Mouse (Mus musculus): ENCODE measurements at regions not wholly inside any gene's neighbourhood (a gene's known extent, or its start where the extent isn't known, plus 50 kb on each side); places are given as distances from the start of the nearest gene placed in this dataset.

DNA sequence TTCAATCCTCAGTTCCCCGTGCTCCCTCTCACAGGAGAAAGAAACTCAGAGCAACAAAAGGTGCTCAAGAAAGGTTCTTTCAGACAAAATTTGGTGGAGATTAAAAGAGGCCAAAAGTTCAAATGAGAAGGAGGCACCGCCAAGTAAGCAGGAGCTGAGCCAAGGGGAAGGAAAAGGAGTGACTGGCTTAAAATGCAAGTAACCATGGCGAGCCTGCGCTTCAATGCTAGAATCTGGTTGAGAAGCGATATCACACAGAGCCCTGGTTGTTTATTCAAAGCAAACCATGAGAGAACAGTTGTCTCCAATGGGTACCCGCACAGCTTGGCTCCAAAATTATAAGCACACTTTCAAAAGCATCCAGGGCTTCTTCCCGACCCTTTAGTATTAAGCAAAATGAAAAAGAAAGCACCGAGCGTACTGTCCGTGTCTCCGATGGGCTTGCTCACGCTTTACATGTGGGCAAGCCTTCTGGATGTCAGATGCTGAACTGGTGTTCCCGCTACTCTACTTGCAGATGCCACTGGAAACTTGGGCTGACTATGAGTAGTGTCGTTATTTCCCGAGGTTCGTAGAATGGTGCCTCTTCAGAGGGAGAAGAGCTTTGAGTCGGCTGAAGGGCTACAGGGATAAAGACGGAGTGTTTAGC lies 552.9 kb upstream of the Id4 start:
- Histone ChIP-seq H3K4me3 (ENCODE audit: insufficient read depth, low read length) (no peak overlapping the region), H3K27ac (ENCODE audit: insufficient read depth, low read length) (no peak overlapping the region), H3K4me1 (ENCODE audit: control insufficient read depth, insufficient read depth, low read length) (no peaks in the 10 kb centered on the region)
- TF ChIP-seq CTCF (IDR thresholded peaks at IDR 0.05; ENCODE audit: borderline replicate concordance, insufficient read depth, low read length): no peak

DNA sequence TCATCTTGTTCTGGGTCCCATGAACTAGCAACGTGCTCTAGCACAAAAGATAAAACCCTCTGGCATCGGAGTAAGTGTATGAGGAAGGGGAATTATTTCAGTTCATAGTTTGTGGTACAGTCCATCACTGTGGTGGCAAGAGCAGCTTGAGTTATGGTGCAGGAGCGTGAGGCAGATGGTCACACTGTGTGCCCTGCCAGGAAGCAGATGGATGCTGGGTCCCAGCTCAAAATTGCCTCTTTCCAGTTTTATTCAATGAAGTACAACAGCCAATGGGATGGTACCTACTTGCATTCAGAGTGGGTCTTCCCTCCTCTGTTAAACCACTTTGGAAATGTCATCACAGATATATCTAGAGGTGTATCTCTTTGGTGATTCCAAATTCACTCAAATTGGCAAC lies 551.7 kb upstream of the Id4 start:
- Histone ChIP-seq H3K4me3 (ENCODE audit: insufficient read depth, low read length) (no peak overlapping the region), H3K27ac (ENCODE audit: insufficient read depth, low read length) (no peak overlapping the region), H3K4me1 (ENCODE audit: control insufficient read depth, insufficient read depth, low read length) (no peaks in the 10 kb centered on the region)
- TF ChIP-seq POLR2A (IDR thresholded peaks at IDR 0.05; ENCODE audit: low read depth, low read length): no peak
- TF ChIP-seq CTCF (IDR thresholded peaks at IDR 0.05; ENCODE audit: borderline replicate concordance, insufficient read depth, low read length): no peak

GRCm38 (mm10) chr13:47712507-47712906 lies 548.5 kb upstream of the Id4 start:
- TF ChIP-seq CTCF (IDR thresholded peaks at IDR 0.05; ENCODE audit: borderline replicate concordance, insufficient read depth, low read length): no peak
- TF ChIP-seq POLR2A (IDR thresholded peaks at IDR 0.05; ENCODE audit: low read depth, low read length): no peak
- no peaks in the 10 kb centered on the region for H3K4me1 ChIP-seq (ENCODE audit: control insufficient read depth, insufficient read depth, low read length)
- H3K4me3 ChIP-seq (ENCODE audit: insufficient read depth, low read length): no peak overlapping the region
- H3K27ac ChIP-seq (ENCODE audit: insufficient read depth, low read length): no peak overlapping the region

DNA sequence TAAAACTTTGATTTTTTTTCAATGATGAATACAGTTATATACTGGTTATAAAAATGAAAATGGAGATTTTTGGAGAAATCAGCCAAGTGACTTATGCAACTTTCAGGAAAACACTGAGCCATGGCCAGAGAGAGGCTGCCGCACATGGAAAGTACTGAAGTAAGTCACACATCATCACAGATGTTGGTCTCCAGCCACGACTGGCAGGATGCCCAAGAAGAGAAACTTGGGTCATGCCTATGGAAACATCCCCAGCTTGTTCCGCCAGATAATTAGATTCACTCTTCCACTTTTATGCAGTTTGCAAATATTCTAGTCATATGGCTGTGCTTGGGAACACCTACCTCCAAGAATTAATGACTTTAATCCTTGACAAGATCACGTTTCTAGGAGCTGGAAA lies 544.8 kb upstream of the Id4 start:
- TF ChIP-seq CTCF (IDR thresholded peaks at IDR 0.05; ENCODE audit: borderline replicate concordance, insufficient read depth, low read length) (no peak), POLR2A (IDR thresholded peaks at IDR 0.05; ENCODE audit: low read depth, low read length) (no peak)
- H3K4me1 ChIP-seq (ENCODE audit: control insufficient read depth, insufficient read depth, low read length): no peaks in the 10 kb centered on the region
- no peak overlapping the region for H3K27ac ChIP-seq (ENCODE audit: insufficient read depth, low read length)
- H3K4me3 ChIP-seq (ENCODE audit: insufficient read depth, low read length): no peak overlapping the region

DNA sequence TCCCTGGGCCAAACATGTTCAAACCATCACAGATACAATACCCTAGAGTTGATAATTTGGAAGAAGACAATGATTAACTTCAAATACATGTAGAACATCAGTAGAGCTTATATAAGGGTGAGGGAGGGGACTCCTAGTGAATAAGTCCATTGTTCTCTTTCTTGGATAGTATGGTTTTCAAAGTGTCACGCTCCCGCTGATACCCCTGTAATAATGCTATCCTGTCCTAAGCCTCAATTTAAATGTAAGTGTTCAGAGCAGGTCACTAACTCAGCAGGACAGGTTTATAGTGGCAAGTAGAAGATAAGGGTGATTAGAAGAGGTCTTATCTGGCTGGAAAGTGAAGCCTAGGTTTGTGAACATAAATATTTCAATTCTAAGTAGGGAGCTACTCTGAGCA lies 540.4 kb upstream of the Id4 start:
- no peak overlapping the region for H3K4me3 ChIP-seq (ENCODE audit: insufficient read depth, low read length)
- H3K4me1 ChIP-seq (ENCODE audit: control insufficient read depth, insufficient read depth, low read length): 0 out of 2 replicates have a peak, but pooled peaks cover 2% of the 10 kb centered on the region
- H3K27ac ChIP-seq (ENCODE audit: insufficient read depth, low read length): no peak overlapping the region
- TF ChIP-seq CTCF (IDR thresholded peaks at IDR 0.05; ENCODE audit: borderline replicate concordance, insufficient read depth, low read length): no peak
- TF ChIP-seq POLR2A (IDR thresholded peaks at IDR 0.05; ENCODE audit: low read depth, low read length): no peak

GRCm38 (mm10) chr13:47734415-47734814 lies 526.6 kb upstream of the Id4 start:
- H3K4me1 ChIP-seq (ENCODE audit: control insufficient read depth, insufficient read depth, low read length): peaks cover 5% of the 10 kb centered on the region; the same call in 1 of the 2 replicates

DNA sequence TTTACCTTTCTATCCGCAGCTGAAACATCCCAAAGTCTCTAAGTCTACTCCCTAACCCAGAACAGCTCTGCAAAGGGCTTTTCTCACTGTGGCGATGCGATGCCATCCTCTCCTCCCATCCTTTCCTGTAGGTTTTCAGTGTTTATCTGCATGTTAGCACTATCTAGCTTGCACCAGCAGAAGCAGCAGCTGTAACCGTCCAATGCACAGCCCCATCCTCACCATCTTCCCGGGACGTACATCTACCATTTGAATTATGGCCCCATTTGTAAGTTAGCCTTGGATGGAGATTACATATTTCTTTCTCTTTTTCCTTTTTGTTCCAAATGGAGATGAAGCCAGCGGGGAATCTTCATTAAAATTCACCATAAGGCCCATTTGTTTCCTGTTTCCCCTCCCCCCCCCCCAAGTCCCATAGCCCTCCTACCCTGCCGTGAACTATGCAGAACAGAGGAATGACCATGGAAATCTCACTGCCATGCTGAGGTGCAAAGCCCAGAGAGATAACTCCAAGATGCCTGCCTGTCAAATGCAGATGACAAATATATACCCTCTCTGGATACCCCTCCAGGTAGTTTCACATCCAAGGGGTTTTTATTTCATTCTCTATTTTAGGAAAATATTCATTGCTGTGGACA lies 525.5 kb upstream of the Id4 start:
- TF ChIP-seq CTCF (IDR thresholded peaks at IDR 0.05; ENCODE audit: borderline replicate concordance, insufficient read depth, low read length) (no peak), POLR2A (IDR thresholded peaks at IDR 0.05; ENCODE audit: low read depth, low read length) (no peak)
- H3K4me3 ChIP-seq (ENCODE audit: insufficient read depth, low read length): no peak overlapping the region
- no peak overlapping the region for H3K27ac ChIP-seq (ENCODE audit: insufficient read depth, low read length)
- peaks cover 5% of the 10 kb centered on the region; the same call in 1 of the 2 replicates for H3K4me1 ChIP-seq (ENCODE audit: control insufficient read depth, insufficient read depth, low read length)

More at GRCm38 (mm10) chr13:47734415-47734814, 526.6 kb upstream of the Id4 start:
- no peak for TF ChIP-seq POLR2A (IDR thresholded peaks at IDR 0.05; ENCODE audit: low read depth, low read length)
- TF ChIP-seq CTCF (IDR thresholded peaks at IDR 0.05; ENCODE audit: borderline replicate concordance, insufficient read depth, low read length): no peak
- Histone ChIP-seq H3K4me3 (ENCODE audit: insufficient read depth, low read length) (no peak overlapping the region), H3K27ac (ENCODE audit: insufficient read depth, low read length) (no peak overlapping the region)

DNA sequence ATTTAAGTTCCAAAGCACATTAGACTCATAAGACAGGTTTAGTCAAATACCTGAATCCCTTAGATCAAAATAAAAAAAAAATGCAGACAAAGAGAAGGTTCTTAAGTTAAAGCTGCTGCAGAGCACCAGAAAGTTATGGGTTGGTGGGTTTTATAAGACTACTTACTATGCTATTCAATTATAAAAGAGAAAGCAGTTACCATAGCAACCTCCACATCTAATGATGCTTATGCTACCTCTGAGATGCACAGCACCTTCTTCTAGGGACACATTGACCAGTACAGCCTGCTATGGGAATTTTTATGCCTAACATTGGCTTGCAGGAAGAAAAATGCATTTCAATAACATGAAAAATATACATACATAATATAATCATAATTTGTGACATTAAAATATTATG lies 512.1 kb upstream of the Id4 start:
- Histone ChIP-seq H3K27ac (ENCODE audit: insufficient read depth, low read length) (no peak overlapping the region), H3K4me1 (ENCODE audit: control insufficient read depth, insufficient read depth, low read length) (no peaks in the 10 kb centered on the region), H3K4me3 (ENCODE audit: insufficient read depth, low read length) (no peak overlapping the region)
- TF ChIP-seq CTCF (IDR thresholded peaks at IDR 0.05; ENCODE audit: borderline replicate concordance, insufficient read depth, low read length) (no peak), POLR2A (IDR thresholded peaks at IDR 0.05; ENCODE audit: low read depth, low read length) (no peak)

- Histone ChIP-seq H3K4me1 (ENCODE audit: control insufficient read depth, insufficient read depth, low read length) (no peaks in the 10 kb centered on the region), H3K4me3 (ENCODE audit: insufficient read depth, low read length) (no peak overlapping the region), H3K27ac (ENCODE audit: insufficient read depth, low read length) (no peak overlapping the region)
- TF ChIP-seq CTCF (IDR thresholded peaks at IDR 0.05; ENCODE audit: borderline replicate concordance, insufficient read depth, low read length) (no peak), POLR2A (IDR thresholded peaks at IDR 0.05; ENCODE audit: low read depth, low read length) (no peak)
Measured at GRCm38 (mm10) chr13:47751033-47751432, 510.0 kb upstream of the Id4 start.

- TF ChIP-seq CTCF (IDR thresholded peaks at IDR 0.05; ENCODE audit: borderline replicate concordance, insufficient read depth, low read length) (no peak), POLR2A (IDR thresholded peaks at IDR 0.05; ENCODE audit: low read depth, low read length) (no peak)
- no peak overlapping the region for H3K27ac ChIP-seq (ENCODE audit: insufficient read depth, low read length)
- no peak overlapping the region for H3K4me3 ChIP-seq (ENCODE audit: insufficient read depth, low read length)
- H3K4me1 ChIP-seq (ENCODE audit: control insufficient read depth, insufficient read depth, low read length): no peaks in the 10 kb centered on the region; the same call in 1 of the 2 replicates
Measured at GRCm38 (mm10) chr13:47764802-47765597, 496.0 kb upstream of the Id4 start.
